Mouse (Mus musculus): ENCODE results near the gene 1700010I14Rik. TPM values are rescaled to one million over a fixed set of nuclear protein-coding genes. Genes with fewer than 3 reads are reported as not detected.

1700010I14Rik gene
- total RNA-seq, 2 experiments from 2014 or later = 1.2 TPM

DNA sequence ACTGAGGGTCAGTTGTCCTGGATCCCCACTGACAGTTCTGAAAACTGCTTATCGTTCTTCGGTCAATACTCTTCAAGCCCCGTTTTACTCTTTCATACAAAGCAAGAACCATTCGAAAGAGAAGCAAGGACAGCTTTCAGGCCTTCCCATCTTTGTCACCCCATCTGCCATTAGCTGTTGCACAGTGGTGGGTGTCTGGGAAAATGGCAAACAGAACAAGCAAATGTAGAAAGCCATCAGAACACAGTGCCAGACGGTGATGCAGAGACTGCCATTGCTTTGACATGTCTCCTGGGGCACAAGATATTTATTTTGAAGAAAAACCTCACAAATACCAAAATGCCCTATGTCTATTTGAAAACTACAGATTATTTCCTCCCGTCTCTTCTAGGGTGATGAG, 11.4 kb upstream of the 1700010I14Rik start:
- DNase-seq (ENCODE audit: extremely low spot score in 1 of 2, low spot score in 2 of 2) = no peak
- intact Hi-C loops (cut with DNase I) = no loop called here
- H3K27ac ChIP-seq = no peak overlapping the region
- TF ChIP-seq CTCF (IDR thresholded peaks at IDR 0.05) = no peak
- H3K4me3 ChIP-seq = no peak overlapping the region

DNA sequence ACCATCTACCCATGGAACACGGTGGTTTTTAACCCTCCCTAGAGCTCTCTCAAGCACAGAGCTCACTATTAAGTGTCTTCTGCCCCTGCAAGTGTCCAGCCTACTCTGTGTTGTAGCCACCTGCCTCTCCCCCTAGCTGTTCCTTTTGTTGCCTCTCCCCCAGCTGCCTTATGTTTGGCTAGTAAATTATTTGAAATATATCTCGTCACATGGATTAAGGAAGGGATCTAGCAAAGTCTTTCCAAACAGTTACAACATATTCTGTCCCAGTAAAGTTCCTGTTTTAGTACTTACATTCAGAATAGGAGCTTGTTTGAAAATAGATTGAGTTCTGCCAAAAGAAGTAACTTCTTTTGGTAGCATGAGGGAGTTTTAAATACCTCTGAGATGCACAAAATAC, 10.9 kb upstream of the 1700010I14Rik start:
- TF ChIP-seq CTCF (IDR thresholded peaks at IDR 0.05) = no peak
- intact Hi-C loops (cut with DNase I) = no loop called here
- Histone ChIP-seq H3K4me3 (no peak overlapping the region), H3K27ac (no peak overlapping the region)
- DNase-seq (ENCODE audit: extremely low spot score in 1 of 2, low spot score in 2 of 2) = no peak

DNA sequence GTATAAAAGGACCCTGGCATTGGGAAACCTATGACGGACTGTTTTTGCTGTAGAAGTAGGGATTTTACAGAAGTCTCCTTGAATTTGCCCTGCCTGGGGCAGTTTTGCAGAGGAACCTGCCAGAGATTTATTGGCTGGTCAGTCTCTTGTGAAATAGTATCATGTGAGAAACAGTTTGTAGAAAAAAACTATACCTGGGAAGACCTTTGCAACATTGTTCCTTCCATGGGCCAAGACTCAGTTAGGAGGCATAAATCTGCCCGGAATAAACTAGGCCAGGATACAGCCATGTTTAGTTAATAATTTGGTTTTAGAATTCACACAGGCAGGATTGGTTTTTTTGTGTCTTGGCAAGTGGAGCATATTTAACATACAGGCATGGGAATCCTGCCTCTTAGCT, 4.6 kb upstream of the 1700010I14Rik start:
- Histone ChIP-seq H3K27ac (no peak overlapping the region), H3K4me3 (no peak overlapping the region)
- intact Hi-C loops (cut with DNase I) = no loop called here
- no peak for DNase-seq (ENCODE audit: extremely low spot score in 1 of 2, low spot score in 2 of 2)
- no peak for TF ChIP-seq CTCF (IDR thresholded peaks at IDR 0.05)

DNA sequence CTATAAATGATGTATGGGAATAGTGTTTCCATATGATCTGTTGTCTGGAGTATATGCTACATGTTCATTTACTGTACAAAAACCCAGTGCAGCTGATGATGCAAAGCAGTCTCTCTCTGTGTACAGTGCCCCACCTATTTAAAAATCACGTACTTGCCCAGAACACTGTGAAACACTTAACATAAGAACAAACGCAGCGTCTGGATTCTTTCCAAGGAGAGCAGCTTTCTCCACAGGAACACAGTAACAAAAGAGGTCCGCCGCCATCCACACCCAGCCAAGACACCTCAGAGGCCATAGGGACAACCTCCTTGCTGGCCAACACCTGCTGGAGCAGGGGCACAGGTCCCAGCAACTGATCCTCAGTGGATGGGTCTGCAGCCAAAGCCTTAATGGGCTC, 2.4 kb upstream of the 1700010I14Rik start:
- no peak overlapping the region for H3K27ac ChIP-seq
- DNase-seq (ENCODE audit: extremely low spot score in 1 of 2, low spot score in 2 of 2) = no peak
- intact Hi-C loops (cut with DNase I) = no loop called here
- no peak for TF ChIP-seq CTCF (IDR thresholded peaks at IDR 0.05)
- H3K4me3 ChIP-seq = no peak overlapping the region

DNA sequence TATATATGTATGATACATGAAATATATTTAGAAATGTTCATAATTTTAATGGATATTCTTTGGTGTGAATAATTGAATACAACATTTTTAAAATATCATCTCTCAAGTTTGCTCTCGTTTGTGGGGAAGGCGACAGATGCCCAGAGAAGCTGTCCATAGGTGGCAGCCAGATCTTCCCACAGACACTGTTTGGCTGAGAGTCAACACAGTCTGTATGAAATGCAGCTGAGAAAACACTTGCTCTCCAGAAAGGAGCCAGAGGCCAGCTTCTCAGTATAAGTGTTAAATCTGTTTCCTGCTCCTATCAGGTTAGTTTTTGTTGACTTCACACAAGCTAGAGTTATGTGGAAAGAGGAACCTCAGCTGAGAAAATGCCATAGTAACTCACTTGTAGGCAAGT, 1.6 kb upstream of the 1700010I14Rik start:
- no peak overlapping the region for H3K27ac ChIP-seq
- intact Hi-C loops (cut with DNase I) = no loop called here
- H3K4me3 ChIP-seq = no peak overlapping the region
- no peak for TF ChIP-seq CTCF (IDR thresholded peaks at IDR 0.05)
- DNase-seq (ENCODE audit: extremely low spot score in 1 of 2, low spot score in 2 of 2) = peak in 1 of 2 experiments; percentile 36

DNA sequence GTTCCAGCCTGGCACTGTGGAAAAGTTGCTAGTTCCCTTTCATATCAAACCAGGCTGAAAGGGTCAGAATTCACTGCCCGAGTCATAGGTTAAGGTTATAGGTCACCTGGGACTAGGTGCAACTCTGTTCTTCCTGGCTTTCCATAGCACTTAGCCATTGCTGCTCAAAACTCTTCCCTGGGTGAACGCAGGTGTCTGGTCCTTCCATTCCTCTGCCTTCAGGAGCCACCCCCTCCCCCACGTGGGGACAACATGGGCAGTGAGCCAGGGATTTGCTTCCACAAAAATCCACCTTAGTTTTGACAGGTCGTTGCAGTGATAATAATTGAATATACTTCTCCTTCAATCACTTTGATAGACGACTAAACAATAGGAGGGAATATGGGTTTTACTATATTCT, 764 bp upstream of the 1700010I14Rik start:
- DNase-seq (ENCODE audit: extremely low spot score in 1 of 2, low spot score in 2 of 2) = no peak
- Histone ChIP-seq H3K27ac (no peak overlapping the region), H3K4me3 (no peak overlapping the region)
- TF ChIP-seq CTCF (IDR thresholded peaks at IDR 0.05) = no peak
- intact Hi-C loops (cut with DNase I) = no loop called here

DNA sequence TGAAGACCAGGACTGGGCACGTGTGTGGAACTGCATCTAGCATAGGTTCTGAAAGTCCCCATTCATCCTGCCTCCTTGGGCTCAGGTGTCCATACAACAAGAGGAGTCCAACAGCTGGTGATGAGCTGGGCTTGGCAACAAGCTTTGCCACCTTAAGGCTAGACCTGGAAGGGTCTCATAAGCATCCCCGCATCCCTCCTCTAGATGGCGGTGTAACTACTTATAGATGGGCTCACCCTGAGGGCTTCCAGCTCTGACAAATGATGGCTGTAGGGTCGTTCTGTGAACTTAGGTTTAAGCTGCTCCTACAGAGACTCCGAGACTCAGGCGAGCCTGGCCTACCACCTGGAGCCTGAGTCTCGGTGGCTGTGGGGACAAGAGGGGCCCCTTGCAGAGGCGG, 3.0 kb downstream of the 1700010I14Rik start:
- peak in 1 of 2 experiments; percentile 34 for DNase-seq (ENCODE audit: extremely low spot score in 1 of 2, low spot score in 2 of 2)
- intact Hi-C loops (cut with DNase I) = no loop called here
- no peak overlapping the region for H3K4me3 ChIP-seq

DNA sequence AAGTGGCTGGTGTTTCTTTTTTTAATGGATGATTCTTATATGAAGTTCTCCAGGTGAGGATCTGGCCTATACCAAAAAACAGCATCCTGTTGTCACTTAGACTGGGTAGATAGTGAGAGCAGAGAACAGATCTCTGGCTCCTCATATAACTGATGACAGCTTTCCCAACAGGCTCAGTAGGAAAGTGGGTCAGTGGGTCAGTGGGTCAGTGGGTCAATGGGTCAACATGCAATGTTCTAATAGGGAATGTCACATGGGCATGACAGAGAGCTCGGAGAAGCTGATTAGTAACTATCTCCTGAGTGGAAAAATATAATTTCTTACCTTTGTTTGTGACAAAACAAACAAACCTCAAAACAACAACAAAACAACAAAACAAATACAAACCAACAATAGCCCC, 7.2 kb downstream of the 1700010I14Rik start:
- Histone ChIP-seq H3K27ac (no peak overlapping the region), H3K4me3 (no peak overlapping the region)
- DNase-seq (ENCODE audit: extremely low spot score in 1 of 2, low spot score in 2 of 2) = no peak
- intact Hi-C loops (cut with DNase I) = no loop called here
- TF ChIP-seq CTCF (IDR thresholded peaks at IDR 0.05) = no peak

More for the DNA sequence above, 3.0 kb downstream of the 1700010I14Rik start:
- no peak overlapping the region for H3K27ac ChIP-seq
- TF ChIP-seq CTCF (IDR thresholded peaks at IDR 0.05) = peak; percentile 57

DNA sequence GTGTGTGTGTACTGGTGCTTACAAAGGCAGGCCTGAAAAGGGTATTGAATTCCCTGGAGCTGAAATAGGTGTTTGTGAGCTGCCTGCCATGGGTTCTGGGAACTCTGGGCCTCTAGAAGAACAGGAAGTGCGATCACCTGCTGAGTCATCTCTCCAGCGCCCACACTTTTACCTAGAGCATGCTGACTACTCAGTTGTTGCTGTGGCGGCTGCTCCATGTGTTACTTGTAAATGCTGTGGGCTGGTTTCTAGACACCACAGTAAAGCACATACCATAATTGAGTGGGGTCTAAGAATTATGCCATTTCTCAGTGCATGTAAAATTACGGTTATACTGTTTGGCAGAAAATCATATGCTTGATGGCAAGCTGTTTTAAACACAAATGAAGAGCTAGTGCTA, 14.3 kb downstream of the 1700010I14Rik start:
- no peak for TF ChIP-seq CTCF (IDR thresholded peaks at IDR 0.05)
- Histone ChIP-seq H3K4me3 (no peak overlapping the region), H3K27ac (no peak overlapping the region)
- peak; percentile 52 to 54 for DNase-seq (ENCODE audit: extremely low spot score in 1 of 2, low spot score in 2 of 2)
- intact Hi-C loops (cut with DNase I) = no loop called here

DNA sequence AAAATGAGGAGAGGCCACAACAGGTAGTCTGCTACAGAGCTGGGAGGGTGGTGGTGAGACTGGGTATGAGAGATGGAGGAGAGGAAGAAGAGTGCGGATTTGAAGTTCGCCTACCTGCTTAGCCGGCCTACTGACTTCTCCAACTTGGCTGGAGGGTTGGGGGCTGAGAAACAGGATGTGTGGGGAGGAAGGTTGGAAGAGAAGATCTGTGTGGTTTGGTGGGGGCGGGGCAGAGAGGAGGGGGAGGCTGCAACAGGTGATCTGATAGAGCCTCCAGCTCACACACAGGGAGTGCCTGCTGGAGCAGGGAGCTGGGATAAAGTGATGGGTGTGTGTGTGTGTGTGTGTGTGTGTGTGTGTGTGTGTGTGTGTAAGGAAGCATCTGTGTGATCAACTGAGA, 16.4 kb downstream of the 1700010I14Rik start:
- Histone ChIP-seq H3K4me3 (no peak overlapping the region), H3K27ac (no peak overlapping the region)
- no peak for TF ChIP-seq CTCF (IDR thresholded peaks at IDR 0.05)
- intact Hi-C loops (cut with DNase I) = no loop called here
- no peak for DNase-seq (ENCODE audit: extremely low spot score in 1 of 2, low spot score in 2 of 2)

DNA sequence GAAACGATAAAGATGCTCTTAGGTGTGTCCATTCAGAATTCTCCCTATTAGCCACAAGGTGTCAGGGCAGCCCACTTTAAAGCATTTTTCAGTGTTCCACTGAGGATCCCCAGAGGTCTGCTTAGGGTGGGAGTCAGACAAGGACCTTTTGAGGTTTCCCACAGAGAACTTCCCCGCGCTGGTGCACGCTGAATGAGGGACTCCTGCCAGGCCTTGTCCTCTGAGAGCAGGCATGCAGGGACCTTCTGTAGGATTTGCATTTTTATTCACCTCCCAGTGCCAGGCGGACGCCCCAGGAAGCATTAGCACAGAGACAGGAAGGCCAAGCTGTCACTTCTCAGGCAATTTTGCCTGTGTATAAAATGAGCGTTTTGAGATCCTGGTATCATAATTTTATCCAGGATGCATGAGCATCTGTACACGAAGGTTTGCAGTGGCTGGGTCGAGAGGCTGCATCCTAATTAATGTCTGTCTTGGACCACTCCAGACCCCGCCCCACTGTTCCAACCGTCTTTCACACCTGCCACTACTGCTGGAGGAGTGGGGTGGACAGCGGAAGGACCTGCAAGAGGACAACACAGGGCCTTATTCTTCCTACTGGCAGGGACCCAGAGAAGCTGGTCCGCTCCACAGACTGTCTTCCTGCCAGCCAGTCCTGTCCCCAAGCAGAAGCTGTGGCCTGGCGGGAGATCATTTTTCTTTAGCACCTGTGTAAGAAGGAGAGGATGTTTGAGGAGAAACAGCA, 35.2 kb downstream of the 1700010I14Rik start:
- intact Hi-C loops (cut with DNase I) = no loop called here
- peak; percentile 51 for TF ChIP-seq CTCF (IDR thresholded peaks at IDR 0.05)
- peak in 1 of 2 experiments; percentile 20 for DNase-seq (ENCODE audit: extremely low spot score in 1 of 2, low spot score in 2 of 2)
- H3K27ac ChIP-seq = no peak overlapping the region
- no peak overlapping the region for H3K4me3 ChIP-seq

DNA sequence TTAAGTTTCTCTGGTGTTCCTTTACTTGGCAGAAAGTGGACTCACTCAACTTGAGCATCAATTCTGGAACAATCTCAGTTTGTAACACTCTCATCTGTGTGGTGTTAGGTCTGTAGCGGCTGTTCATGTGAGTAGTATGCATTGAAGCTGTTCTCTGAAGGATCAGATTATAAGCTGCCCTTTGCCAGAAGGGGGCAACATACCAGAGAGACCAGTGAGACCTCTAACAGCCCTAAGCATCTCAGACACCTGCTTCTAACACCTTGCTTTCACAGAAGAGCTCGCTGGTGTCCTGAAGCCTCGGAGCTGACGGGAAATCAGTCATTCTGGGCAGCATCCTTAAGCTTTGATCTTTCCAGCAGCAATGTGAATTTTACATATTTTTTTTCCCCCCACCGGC, 42.0 kb downstream of the 1700010I14Rik start:
- TF ChIP-seq CTCF (IDR thresholded peaks at IDR 0.05) = peak; percentile 1; the same call in 1 of the 2 replicates
- intact Hi-C loops (cut with DNase I) = loop anchor here (5.0 kb wide), 1 partner anchor 727 kb away; no protein-coding TSS in a partner anchor

More for the DNA sequence above, 42.0 kb downstream of the 1700010I14Rik start:
- H3K27ac ChIP-seq = no peak overlapping the region
- H3K4me3 ChIP-seq = no peak overlapping the region
- no peak for DNase-seq (ENCODE audit: extremely low spot score in 1 of 2, low spot score in 2 of 2)
